Mouse (Mus musculus): ENCODE data around the gene Bpifa5. TPM values are rescaled to one million over a fixed set of nuclear protein-coding genes. Genes with fewer than 3 reads are reported as not detected.
A peak's percentile ranks its signal among the peaks of the same experiment; 100 is the strongest.

The Bpifa5 gene
- total RNA-seq, 2 experiments from 2014 or later: not detected

DNA sequence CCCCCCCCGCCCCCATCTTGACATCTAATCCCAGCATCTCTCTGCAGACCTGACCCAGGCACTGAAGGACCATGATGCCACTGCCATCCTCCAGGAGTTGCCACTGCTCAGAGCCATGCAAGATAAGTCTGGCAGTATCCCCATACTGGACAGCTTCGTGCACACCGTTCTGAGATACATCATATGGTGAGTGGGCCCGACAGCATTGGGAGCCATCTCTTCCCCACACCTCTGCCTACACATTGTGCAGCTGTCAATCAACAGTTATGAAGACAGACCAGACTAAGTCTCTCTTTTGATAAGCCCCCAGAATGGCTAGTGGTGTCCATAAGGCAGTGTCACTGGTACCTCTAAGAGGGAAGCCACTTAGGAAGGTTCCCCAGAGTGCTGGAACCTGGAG is 42.2 kb downstream of the Bpifa5 start:
- DNase-seq (ENCODE audit: low spot score in 2 of 2): no peak

DNA sequence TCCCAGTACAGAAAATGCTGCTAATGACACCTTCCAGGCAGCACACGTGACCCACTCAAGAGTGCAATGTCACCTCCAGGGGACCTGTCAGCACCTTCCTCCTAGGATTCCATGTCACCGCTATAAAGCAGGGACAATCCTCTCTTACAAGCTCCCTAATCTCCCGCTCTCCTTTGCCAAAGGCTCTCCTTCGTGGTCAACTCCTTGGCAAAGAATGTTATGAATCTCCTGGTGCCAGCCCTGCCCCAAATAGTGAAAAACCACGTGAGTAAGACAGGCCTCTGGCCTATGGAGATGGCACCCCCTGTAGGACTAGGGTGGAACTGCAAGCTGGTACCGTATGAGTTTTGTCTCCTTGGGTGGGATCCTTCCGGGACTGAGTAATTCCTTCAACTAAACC is 44.5 kb downstream of the Bpifa5 start:
- DNase-seq (ENCODE audit: low spot score in 2 of 2): no peak

DNA sequence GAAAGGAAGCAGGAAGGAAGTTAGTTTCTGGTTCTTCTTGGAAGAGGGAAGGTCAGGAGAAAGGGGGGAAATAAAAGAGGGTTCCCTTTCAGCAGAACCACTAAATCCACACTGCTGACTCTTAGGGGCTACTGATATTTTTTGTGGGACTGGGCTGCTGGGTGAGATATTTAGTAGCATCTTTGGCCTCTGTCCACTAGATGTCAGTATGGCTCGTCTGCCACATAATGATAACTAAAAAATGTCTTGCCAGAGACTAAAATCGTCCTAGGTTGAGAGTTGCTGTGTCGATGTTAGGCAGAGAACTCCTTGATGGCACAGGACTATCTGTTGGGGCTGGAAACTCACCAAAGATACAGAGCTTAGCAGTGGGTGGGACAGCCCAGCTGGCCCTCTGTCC is 46.7 kb downstream of the Bpifa5 start:
- peak in 1 of 2 experiments; percentile 53 for DNase-seq (ENCODE audit: low spot score in 2 of 2)

- no peak for DNase-seq (ENCODE audit: low spot score in 2 of 2)
These were observed 48.7 kb downstream of the Bpifa5 start for GRCm38 (mm10) chr2:154211121-154211520.

GRCm38 (mm10) chr2:154211881-154212280 is 49.5 kb downstream of the Bpifa5 start:
- peak in 1 of 2 experiments; percentile 49 for DNase-seq (ENCODE audit: low spot score in 2 of 2)

DNA sequence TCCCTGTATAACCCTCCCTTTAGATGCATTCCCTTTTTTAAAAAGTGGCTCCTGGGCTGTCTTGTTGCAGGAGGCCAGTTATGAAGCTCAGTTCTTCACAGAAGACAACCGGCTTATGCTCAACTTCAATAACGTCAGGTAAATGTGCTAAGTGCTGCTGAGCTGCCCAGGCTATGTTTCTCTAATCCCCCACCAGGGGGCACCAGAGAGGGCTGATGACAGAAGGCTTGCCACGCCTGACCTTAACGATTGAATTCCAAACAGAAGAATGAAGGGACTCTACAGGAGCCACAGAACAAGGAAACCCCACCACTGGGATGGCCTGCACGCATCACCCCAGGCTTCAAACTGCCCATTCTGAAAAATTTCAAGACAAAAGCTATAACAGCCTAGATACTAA is 52.8 kb downstream of the Bpifa5 start:
- DNase-seq (ENCODE audit: low spot score in 2 of 2): peak; percentile 56 to 76

Other genes with a start within 250 kb of the Bpifa5 start
- gene Bpifb3, start 244.4 kb upstream of the Bpifa5 start, total RNA-seq (2021): not detected
- not detected for gene Bpifb4, start 224.4 kb upstream of the Bpifa5 start, total RNA-seq (2021)
- not detected for gene Bpifa6, start 187.7 kb upstream of the Bpifa5 start, total RNA-seq (2021)
- not detected for gene Bpifa2, start 154.3 kb upstream of the Bpifa5 start, total RNA-seq (2021)
- gene Bpifa3, start 32.3 kb upstream of the Bpifa5 start, total RNA-seq (2021): not detected
- gene Bpifa1, start 19.7 kb upstream of the Bpifa5 start, total RNA-seq (2021): not detected
- gene Bpifb1, start 28.2 kb downstream of the Bpifa5 start, total RNA-seq (2021): under 1 TPM; 0.48 to 0.71 TPM
- not detected for gene Bpifb5, start 61.1 kb downstream of the Bpifa5 start, total RNA-seq (2021)
- not detected for gene Bpifb9a, start 95.2 kb downstream of the Bpifa5 start, total RNA-seq (2021)
- gene Bpifb9b, start 144.6 kb downstream of the Bpifa5 start, total RNA-seq (2021): not detected
- 10 to 100 TPM; 14.4 to 16.0 TPM for gene Cdk5rap1, start 210.4 kb downstream of the Bpifa5 start, total RNA-seq (2021)
- gene Snta1, start 245.5 kb downstream of the Bpifa5 start, total RNA-seq (2021): 10 to 100 TPM; 43.6 to 47.1 TPM